Mouse (Mus musculus) layer of hippocampus, postnatal 36 days (tissue): ENCODE results near the gene Oxct2a. TPM values are rescaled to one million over a fixed set of nuclear protein-coding genes. Genes with fewer than 3 reads are reported as not detected.
"Not testable (repeated sequence)": the region's sequence is repeated elsewhere in the genome, so short reads cannot be mapped to it uniquely, and the experiment has no call there.

ENCODE experiments used
- DNase-seq, 2 experiments: peaks; one replicate each; pipeline ENCODE4 v3.0.0; 2022
- total RNA-seq, 2 experiments: library from RNA; stranded (reverse); gene quantifications; 2 replicates each; pipeline ENCODE4 v1.2.3; 2021

The Oxct2a gene
- total RNA-seq: under 1 TPM in 1 of 2 experiments, not detected in 1; 0.20 TPM

DNA sequence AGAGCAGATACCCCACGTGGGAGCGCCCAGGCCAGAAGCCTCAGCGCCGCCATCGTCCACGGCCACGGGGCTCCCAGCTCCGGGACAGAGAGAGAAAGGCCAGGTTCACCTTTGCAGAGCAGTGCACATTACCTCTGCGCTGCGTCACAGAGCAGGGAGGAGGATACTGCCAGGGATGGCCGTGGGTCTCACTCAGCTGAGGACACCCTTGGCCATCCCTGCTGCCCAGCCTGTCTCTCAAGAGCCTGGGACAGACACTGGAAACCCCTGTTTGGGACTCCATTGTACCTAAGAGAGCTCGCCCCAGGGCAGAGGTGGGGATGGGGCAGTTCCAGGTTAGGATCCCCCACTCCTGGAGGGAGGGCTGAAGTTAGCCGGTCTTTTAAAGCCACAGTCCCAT is at the start of gene Oxct2a:
TSS of gene Oxct2a (minus strand) at position 101 of the 400 bp plus-strand sequence.
- DNase-seq: no peak

DNA sequence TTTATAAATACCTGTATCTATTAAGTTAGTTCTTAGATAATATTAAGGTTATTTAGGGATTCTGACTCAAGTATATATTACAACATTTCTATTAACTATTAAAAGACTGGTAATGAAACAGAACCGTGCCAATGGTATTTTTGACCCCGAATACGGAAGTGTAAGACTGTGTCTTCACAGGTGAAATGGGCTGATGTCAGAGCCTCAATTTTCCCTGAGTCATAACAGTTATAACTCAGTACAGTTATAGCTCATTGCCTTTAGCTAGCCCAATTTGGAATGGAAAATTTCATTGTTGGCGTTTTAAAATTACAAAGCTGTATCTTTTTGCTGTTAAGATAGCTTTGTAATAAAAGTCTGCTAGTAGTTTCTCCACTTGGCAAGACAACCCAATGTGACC is 40.1 kb upstream of the Oxct2a start:
- no peak for DNase-seq

DNA sequence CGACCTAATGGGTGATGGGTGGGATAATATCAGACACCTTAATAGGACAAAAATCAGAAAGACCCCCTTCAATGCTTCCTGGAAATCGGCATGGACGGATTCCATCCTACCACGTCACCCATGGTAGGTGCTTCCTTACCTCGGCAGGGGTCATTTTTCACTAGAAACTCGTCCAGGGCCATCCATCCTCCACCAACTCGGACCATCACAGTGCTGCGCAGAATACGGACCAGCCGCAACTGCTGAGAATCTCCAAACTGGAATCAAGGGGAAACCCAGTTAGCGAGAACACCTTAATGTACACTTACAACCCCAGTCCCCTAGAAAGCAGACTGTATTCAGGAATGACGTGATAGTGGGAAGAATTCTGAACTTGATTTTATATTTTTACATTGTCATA is 37.3 kb upstream of the Oxct2a start:
- no peak for DNase-seq

DNA sequence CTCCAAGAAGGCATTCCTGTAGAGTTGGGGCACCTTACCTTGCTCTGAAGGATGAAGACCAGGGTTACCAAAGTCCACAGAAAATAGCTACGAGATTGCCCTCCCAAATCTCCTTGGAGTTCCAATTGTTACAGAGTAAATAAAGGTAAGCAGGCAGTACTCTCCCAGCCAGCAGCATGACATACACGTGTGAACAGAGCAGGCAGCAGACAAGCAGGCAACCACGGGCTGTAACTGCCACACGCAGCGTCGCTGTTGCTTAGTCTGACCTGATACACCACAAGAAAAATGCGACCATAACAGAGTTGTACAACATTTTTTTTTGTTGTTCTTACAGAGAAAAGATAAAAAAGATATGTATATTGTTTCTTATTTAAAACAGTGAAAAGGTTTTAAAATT is 35.2 kb upstream of the Oxct2a start:
- DNase-seq: no peak

DNA sequence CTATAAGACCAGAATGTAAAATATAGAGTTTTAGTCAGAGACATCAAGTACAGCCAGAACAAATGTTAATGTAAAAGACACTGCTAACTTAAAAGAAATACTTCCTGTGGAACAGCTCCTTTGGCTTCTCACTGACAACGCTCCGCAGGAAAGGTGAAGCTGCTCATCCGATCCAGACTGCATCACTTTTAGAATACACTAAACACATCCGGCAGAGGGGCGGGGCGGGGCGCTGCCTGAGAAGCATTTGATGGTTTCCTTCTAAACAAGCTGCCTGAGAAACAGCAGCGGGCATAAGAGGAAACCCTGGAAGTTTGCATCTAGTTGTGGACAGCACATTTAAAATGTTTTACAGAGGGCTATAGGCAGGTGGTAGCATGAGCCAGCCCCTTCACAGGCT is 32.5 kb upstream of the Oxct2a start:
- no peak for DNase-seq

DNA sequence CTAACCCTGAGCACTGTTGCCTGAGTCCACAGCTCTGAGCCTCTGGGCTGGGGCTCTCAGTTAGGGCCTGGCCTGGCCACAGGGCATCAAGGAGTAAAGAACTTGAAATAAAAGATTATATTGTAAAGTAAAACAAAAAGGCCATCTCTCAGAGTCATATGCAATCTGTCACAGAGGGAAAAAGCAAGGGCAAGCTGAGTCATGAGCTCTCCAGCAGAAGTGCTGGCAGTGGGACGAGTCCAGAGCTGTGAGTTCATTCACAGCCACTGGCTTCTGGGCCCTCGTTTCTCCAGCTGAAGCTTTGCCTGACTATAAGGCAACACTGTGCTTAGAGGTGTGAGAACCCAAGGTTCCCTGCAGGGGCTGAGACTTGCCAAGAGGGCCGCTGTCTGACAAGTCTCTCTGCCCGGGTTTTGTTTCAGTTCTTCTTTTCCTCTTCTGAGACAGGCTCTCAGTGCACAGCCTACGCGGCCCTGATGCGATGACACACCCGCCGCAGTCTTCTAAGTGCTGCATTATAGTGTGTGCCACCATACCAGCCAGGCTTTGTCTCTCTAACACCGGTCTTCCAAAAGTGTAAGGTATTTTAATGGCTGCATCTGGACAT is 29.9 kb upstream of the Oxct2a start:
- DNase-seq: no peak

DNA sequence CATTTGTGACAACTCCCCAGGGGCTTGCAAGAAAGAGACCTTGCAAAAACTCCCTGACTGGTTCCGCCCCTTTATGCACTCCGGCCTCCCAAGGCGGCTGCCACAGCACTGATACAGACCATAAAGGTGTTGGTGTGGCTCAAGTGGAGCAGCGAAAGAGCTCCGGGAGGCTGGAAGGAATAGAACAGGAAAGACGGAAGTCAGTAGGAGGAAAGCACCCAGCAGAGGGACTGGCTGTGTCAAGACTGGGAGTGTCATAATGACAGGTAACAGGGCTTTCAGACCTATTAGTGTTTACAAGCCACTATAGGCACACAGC is 20.0 kb upstream of the Oxct2a start:
- no peak for DNase-seq

DNA sequence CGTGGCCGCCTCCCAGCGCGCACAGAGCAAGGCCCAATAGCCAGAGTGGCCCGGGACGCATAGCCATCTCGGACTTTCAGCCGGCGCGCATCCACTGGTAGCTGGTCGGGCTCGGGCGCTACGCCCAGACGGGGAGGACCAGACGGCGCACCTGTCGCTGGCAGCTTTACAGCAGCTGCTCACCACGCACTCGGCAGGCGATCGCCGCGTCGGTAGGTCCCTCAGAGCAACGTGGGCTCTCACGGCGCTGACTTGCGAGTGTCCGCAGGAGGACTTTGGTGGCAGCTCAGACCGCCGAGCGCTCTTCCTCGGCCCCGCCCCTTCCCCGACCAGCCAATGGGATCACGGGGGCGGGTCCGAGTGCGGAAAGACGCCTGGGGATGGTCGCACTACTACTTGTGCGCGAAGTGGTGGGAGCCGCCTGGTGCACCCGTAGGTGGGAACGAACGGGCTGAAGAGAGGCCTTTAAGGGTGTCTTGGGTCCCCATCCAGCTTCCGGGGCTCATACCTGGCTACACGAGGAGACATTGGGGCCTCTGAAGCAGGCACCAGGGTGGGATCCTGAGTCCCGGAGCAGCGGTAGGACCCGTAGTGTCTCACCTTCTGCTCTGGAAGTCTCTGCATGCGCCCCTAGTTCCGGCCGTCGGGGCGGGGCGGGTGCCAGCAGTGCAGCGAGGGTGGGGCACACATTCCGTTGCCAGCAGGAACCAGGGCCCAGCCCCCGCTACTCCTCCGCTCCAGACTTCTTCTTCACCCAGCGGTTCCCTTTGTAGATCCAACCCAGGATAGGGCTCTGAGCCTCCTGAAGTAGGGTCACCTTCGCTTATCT is 19.4 kb upstream of the Oxct2a start, which contains the start of gene Bmp8a:
TSS of gene Bmp8a (minus strand) at position 611 of the 829 bp plus-strand sequence.
- DNase-seq: peak in 1 of 2 experiments; percentile 26

DNA sequence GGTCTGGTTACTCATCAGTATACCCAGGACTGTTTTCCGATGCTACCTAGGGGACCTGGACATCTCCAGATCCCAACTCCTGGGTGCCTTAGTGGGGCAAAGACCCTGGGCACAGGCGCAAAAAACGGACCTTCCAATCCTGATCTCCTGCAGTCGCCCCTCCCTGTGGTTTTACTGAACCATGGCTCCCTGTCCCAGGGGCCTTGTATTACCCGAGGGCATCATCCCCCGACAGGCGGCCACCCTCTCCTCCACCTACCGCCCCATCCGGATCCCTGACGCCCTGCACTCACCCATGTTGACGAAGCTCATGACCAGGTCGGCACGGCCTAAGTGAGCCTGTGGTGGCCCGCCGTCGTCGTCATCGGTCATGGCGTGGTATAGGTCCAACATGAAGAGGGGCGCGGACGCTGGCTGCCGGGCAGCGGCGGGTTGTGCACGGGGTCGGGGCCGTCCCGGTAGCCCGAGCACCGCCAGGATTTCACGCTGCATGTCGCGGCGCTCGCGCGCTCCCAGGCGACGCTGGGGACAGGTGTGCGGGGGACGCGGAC is 18.7 kb upstream of the Oxct2a start:
- DNase-seq: no peak

DNA sequence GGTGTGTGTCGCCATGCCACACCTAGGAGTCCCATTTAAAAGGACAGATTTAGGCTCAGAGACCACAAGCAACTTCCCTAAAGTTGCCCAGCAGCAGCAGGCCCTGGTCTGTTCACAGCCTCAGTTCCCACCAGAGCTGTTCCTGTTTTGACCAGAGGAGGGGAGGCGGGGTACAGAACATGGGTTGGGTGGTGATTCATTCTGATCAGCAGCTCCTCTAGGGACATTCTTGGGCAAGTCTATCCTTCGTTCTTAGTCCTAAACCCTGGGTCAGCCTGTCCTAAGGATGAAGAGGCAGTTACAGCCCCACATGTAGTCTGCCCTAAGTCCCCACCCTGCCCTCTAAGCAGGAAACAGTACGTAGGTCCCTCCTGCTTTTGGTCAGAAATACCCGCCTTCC is 16.8 kb upstream of the Oxct2a start:
- no peak for DNase-seq

DNA sequence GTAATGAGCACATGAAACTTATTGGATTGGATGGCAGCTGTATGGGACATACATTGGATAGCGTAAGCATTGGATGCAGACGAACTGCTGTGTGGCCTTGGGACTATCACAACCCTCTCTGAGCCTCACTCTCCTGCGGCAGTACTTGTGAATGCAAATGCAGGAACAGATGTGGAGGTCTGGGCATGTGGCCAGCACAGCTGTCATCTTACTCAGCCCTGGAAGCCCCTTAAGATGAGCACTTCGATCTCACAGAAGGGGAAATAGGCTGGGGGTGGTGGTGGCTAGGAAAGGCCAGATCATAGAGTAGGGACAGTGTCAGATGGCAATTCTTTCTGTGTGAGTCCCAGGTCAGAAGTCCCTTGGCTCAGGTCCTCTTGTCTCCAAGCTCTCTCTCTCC is 14.3 kb upstream of the Oxct2a start:
- DNase-seq: no peak

DNA sequence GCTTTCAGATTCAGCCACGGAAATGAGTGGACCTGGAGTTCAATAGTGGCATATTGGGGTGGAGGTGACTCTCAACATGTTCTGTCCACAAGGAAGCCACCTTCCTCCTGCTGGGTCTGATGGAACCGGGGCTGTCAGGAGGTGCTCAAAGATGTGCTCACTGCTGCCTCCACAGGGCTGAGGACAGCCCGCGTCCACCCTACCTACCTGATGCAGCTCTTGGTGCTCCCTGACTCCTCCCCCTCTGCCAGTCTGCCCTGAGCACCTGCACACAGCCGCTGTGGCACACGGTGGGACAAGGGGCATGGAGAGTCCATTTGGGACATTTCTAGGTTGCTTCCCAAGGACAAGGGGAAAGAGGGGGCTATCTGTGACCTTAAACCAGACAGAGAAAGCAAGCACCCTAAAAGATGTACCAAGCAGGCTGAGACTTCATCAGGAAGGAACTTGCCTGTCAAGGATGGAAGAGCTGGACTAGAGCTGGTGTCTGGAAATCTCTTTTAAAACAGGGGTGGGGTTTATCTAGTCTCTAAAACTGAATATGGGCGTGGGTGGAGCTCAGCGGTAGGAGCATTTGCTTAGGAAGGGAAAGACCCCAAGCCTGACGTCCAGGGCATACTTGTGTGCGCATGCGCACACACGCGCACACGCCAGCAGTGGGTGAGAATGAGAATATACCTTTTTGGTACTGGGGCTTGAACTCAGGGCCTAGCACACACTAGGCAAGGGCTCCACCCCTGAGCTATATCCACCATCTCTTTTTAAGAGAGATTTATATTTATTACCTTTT is 12.6 kb upstream of the Oxct2a start:
- no peak for DNase-seq

DNA sequence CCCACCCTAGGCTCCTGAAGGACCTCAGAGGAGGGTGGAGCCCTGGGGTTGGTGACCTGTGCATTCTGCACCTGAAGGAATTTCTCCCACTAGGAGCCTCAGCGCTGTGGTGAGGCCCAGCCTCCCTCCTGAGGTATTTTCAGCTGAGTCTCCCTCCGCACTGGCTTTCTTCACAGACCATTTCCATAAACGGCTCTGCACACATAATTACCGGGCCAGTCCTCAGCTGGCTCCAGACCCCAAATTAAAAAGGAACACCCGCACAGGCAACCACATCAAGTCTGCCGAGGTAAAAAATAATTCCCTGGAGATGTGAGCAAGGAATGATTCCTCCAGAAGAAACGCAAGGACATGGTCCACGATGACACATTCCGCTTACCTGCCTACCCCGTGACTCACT is 11.8 kb upstream of the Oxct2a start:
- DNase-seq: not testable (repeated sequence)

DNA sequence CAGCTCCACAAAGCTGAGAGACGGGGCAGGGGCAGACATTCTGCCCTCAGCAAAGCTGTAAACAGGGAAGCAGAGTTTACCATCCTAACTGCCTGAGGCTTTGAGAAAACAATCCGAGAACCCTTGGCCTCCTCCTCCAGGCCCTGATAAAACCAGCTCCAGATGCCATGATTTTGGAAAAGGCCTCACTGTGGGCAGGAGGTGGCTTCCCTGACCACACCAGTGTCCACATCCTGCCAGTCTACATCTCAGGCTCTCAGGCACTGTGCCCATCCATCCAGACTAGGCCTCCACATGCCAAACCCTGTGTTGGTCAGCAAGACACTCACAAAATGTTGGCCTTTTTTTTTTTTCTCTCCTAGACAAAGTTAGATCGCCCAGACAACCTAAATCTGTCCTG is 10.7 kb upstream of the Oxct2a start:
- DNase-seq: no peak

DNA sequence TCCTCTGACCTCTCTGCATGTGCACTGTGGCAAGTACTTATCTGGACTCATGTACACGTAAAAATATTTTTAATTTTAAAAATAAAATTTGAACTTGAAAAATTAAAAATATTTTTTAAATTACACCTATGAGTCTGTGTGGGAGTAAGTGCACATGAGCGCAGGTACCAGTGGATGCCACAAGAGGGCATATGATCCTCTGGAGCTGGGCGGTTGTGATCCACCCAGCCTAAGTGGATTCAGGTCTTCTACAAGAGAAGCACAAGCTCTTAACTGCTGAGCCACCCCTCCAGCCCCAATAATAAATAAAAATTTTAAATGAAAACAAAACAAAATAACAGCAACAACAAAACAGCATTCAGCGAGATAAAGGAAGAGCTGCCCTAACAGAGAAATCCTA is 9.7 kb upstream of the Oxct2a start:
- no peak for DNase-seq

DNA sequence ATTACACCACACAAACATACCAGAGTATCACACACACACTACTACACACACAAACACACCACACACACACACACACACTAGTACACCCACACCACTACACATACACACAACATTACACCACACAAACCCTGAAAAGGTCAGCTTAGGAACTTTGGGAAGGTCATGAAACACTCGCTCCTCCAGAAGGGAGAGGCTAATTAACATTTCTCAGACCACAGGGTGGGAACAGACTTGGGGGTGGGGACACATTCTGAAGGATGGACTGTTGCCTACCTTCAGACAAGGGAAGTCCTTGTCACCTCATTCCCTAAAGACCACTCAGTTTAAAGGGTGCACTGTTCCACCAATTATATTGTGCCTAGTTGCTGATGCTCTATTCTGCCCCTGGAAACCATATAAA is 8.5 kb upstream of the Oxct2a start:
- not testable (repeated sequence) for DNase-seq

DNA sequence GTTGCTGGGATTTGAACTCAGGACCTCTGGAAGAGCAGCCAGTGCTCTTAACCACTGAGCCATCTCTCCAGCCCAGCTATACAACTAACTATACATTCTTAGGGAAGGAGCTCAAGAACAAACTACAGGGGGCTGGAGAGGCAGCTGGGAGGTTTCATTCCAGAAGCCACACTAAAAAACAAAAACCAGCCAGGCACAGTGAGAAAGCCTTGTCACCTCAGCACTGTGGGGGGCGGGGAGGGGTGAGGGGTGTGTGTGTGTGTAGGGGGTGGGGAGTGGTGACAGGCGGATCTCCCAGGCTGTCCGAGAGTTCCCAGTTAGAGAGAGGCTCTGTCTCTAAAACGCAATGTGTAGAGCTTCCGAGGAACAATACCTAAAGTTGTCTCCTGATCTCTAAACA is 7.9 kb upstream of the Oxct2a start:
- DNase-seq: no peak

DNA sequence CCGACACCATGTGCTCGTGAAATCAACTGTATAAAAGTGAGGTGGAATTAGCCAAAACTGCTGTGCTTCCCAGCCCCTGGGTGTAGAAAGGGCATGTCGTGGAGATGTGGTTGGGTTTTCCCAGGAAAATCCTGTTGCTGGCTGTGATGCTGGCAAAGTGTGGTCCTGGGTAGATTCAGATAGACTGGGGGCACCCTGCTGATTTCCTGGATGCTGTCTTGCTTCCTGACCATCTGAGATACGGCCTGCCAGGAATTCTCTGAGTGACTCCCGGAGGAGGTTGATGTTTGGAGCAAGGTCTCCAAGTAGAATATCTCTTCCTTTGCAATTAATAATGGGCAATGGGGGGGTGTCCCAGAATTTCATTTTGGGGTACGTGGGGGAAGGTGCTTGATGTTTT is 5.5 kb upstream of the Oxct2a start:
- no peak for DNase-seq

DNA sequence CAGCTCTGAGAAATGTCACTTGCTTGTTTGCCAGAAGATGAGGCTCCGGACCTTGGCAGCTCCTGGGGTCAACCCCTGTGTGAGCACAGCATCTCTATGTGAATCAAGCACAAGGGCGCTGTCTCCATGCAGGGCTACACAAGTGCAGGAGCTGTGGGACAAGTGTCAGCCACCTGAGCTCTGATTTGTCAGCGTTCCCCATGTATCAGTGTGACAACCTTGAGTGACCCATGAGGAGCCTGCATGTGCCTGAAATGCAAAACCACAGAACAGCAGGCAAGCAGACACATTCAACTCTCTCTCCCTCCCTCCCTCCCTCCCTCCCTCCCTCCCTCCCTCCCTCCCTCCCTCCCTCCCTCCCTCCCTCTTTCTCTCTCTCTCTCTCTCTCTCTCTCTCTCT is 4.2 kb upstream of the Oxct2a start:
- no peak for DNase-seq

DNA sequence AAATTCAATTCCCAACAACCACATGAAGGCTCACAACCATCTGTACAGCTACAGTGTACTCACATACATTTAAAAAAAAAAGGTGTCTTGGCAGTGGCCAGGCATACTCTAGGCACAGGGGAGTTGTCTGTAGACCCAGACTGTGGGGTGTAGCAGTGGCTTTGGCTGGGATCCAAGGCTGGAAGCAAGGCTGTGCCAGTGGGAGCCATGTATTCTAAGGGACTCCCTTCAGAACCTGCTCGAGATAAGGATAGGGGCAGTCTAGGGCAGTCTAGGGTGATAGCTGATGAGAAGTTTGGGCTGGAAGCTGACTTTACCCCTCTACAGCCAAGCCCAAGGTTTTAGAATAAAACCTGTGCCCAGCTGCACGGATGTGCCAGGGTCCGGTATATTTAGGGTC is 2.7 kb upstream of the Oxct2a start:
- no peak for DNase-seq

DNA sequence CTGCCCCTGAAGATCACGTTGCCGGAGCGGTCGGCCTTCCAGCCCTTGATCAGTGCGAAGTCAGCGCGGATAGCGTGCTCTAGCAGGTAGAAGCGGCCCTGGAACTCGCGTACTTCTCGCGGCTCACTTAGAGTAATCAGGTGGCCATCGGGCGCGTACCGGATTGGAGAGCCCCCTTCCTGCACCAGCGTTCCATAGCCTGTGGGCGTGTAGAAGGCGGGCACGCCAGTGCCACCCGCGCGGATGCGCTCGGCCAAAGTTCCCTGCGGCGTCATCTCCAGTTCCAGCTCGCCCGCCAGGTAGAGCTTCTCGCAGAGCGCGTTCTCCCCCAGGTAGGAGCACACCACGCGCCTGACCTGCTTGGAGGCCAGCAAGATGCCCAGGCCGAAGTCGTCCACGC is 524 bp downstream of the Oxct2a start:
- not testable (repeated sequence) for DNase-seq

DNA sequence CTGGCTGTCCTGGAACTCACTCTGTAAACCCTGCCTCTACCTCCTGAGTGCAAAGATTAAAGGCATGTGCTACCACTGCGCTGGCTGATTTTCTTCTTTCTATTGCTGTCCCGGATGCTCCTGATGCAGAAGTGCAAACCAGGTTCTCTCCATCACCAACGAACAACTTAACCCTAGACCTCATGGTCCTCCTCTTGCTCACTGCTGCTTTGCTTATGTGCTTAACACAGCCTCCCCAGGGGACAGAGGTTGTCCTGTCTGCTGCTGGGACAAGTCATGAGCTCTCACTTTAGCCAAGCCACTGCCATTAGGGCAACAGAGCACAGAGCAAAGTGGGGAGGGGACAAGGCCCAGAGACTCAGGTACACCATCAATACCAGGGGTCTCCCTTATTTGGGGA is 8.9 kb downstream of the Oxct2a start:
- no peak for DNase-seq

DNA sequence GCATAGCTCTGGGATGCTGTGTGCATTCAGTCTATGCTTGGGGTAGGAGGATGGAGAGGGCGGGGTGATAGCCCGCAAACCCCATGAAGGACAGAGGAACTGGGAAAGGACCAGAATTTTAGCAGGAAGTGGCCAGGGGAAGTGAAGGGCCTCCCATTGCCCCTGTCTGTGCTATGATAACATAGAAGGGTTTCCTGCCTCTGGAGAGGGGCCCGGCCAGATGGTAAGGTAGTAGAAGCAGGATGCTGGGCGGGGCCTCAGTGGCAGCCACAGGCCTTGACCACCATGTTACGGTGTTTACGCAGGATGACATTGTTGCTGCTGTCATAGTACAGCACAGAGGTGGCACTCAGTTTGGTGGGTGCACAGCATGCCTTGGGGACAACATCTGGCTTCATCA is 10.4 kb downstream of the Oxct2a start:
- DNase-seq: no peak
